Mouse (Mus musculus) liver, postnatal 0 days (tissue): ENCODE data around the gene Sh3bp4.

Experiments used
- CTCF ChIP-seq: sonication (generic); IDR thresholded peaks from 2 replicates; pipeline ENCODE4 v1.5.1; 2016; ENCODE audit warnings: antibody characterized with exemption, low read depth
- EP300 ChIP-seq: IDR thresholded peaks from 2 replicates; pipeline ENCODE4 v1.6.1; 2016; ENCODE audit warnings: antibody characterized with exemption, low read depth, mild to moderate bottlenecking

- TF ChIP-seq CTCF: no peak
- no peak for TF ChIP-seq EP300
Measured at GRCm38 (mm10) chr1:89102231-89103003, 32.2 kb downstream of the Sh3bp4 start.
